Mouse (Mus musculus): ENCODE measurements around the gene Fance.
A peak's percentile ranks its signal among the peaks of the same experiment; 100 is the strongest.
"Not testable (repeated sequence)": the region's sequence is repeated elsewhere in the genome, so short reads cannot be mapped to it uniquely, and the experiment has no call there.

Fance gene

GRCm38 (mm10) chr17:28294449-28295333 is 18.6 kb upstream of the Fance start:
- DNase-seq: no peak

GRCm38 (mm10) chr17:28298888-28299287 is 14.4 kb upstream of the Fance start:
- DNase-seq: no peak

GRCm38 (mm10) chr17:28299669-28300320 is 13.5 kb upstream of the Fance start:
- no peak for DNase-seq

GRCm38 (mm10) chr17:28300323-28300722 is 13.0 kb upstream of the Fance start:
- no peak for DNase-seq

GRCm38 (mm10) chr17:28300850-28301249 is 12.5 kb upstream of the Fance start:
- no peak for DNase-seq

- DNase-seq: no peak
These were observed 8.1 kb upstream of the Fance start for GRCm38 (mm10) chr17:28305172-28305571.

- peak; percentile 79 for DNase-seq
These were observed 4.8 kb upstream of the Fance start for GRCm38 (mm10) chr17:28308297-28309195.

GRCm38 (mm10) chr17:28310831-28311230 is 2.5 kb upstream of the Fance start:
- no peak for DNase-seq

- no peak for DNase-seq
These were observed 1.8 kb upstream of the Fance start for GRCm38 (mm10) chr17:28311366-28312132.

GRCm38 (mm10) chr17:28312232-28313211 is 797 bp upstream of the Fance start:
- peak; percentile 30 for DNase-seq

GRCm38 (mm10) chr17:28313880-28314225 is 534 bp downstream of the Fance start:
- DNase-seq: no peak

GRCm38 (mm10) chr17:28315611-28316160 is 2.4 kb downstream of the Fance start:
- no peak for DNase-seq

GRCm38 (mm10) chr17:28316476-28316875 is 3.2 kb downstream of the Fance start:
- DNase-seq: no peak

GRCm38 (mm10) chr17:28317091-28317490 is 3.8 kb downstream of the Fance start:
- DNase-seq: no peak

- no peak for DNase-seq
These were observed 4.4 kb downstream of the Fance start for GRCm38 (mm10) chr17:28317725-28318124.

- no peak for DNase-seq
These were observed 8.4 kb downstream of the Fance start for GRCm38 (mm10) chr17:28321700-28322099.

GRCm38 (mm10) chr17:28323786-28324185 is 10.5 kb downstream of the Fance start:
- no peak for DNase-seq

GRCm38 (mm10) chr17:28324416-28324815 is 11.1 kb downstream of the Fance start:
- not testable (repeated sequence) for DNase-seq

- DNase-seq: no peak
These were observed 12.4 kb downstream of the Fance start for GRCm38 (mm10) chr17:28325751-28326150.

GRCm38 (mm10) chr17:28326951-28327350 is 13.6 kb downstream of the Fance start:
- DNase-seq: no peak

Data from cerebellum, adult 11 months (tissue).